Mouse (Mus musculus) embryonic facial prominence, embryonic 12.5 days (tissue): ENCODE measurements around the gene Gm12216. TPM values are rescaled to one million over a fixed set of nuclear protein-coding genes. Genes with fewer than 3 reads are reported as not detected.

Experiments
- ATAC-seq: fragments of 200-750 bp; cut with Nextera tagmentation; 2 replicates; pipeline ENCODE4 v1.8.0; 2017; ENCODE audit not compliant: insufficient number of reproducible peaks, insufficient read depth, low FRiP score, low TSS enrichment
- H3K27ac ChIP-seq: fragments of 300-500 bp; sonication (generic); 2 replicates; pipeline ENCODE4 v1.5.1; 2016; ENCODE audit warnings: mild to moderate bottlenecking
- H3K27me3 ChIP-seq: fragments of 300-500 bp; sonication (generic); 2 replicates; pipeline ENCODE4 v1.6.1; 2016; ENCODE audit warnings: mild to moderate bottlenecking, moderate library complexity
- H3K36me3 ChIP-seq: fragments of 300-500 bp; sonication (generic); 2 replicates; pipeline ENCODE4 v1.6.1; 2016; ENCODE audit warnings: mild to moderate bottlenecking
- H3K4me1 ChIP-seq: fragments of 300-500 bp; sonication (generic); 2 replicates; pipeline ENCODE4 v1.6.1; 2016
- H3K4me2 ChIP-seq: fragments of 300-500 bp; sonication (generic); replicated peaks from 2 replicates; pipeline ENCODE4 v1.6.1; 2016; ENCODE audit warnings: mild to moderate bottlenecking, moderate library complexity
- H3K4me3 ChIP-seq: fragments of 300-500 bp; sonication (generic); 2 replicates; pipeline ENCODE4 v1.5.1; 2016; ENCODE audit warnings: mild to moderate bottlenecking
- H3K9ac ChIP-seq: fragments of 300-500 bp; sonication (generic); 2 replicates; pipeline ENCODE4 v1.6.1; 2016; ENCODE audit warnings: mild to moderate bottlenecking, moderate library complexity
- H3K9me3 ChIP-seq: fragments of 300-500 bp; sonication (generic); 2 replicates; pipeline ENCODE4 v1.6.1; 2016; ENCODE audit warnings: mild to moderate bottlenecking, moderate library complexity
- WGBS: fragments of 180-500 bp; shearing (Covaris S2); methylation state at CpG from one replicate; pipeline ENCODE4 v1.1.7; 2016; 5-methylcytosine and 5-hydroxymethylcytosine counted together
- polyA plus RNA-seq: library from polyadenylated mRNA; unstranded; fragments of >200 nt; fragmentation: Nextera tagmentation; extraction: Ambion mirVana; gene quantifications from 2 replicates; pipeline ENCODE4 v1.2.1, GENCODE M21; 2016

Gm12216 gene
- polyA plus RNA-seq, 1 experiment from 2014 or later: 0.28 TPM

GRCm38 (mm10) chr11:53842161-53842581 is 16.9 kb downstream of the Gm12216 start:
- 67% methylated on average over 4 of the region's 4 CpGs for WGBS
- no peaks in the 10 kb centered on the region for H3K27me3 ChIP-seq
- H3K27ac ChIP-seq: no peak overlapping the region
- H3K4me1 ChIP-seq: peaks cover 15% of the 10 kb centered on the region
- ATAC-seq: no peak
- no peak overlapping the region for H3K4me2 ChIP-seq
- no peaks in the 10 kb centered on the region for H3K9me3 ChIP-seq
- H3K4me3 ChIP-seq: no peak overlapping the region
- H3K9ac ChIP-seq: no peak overlapping the region
- H3K36me3 ChIP-seq: no peaks in the 10 kb centered on the region

GRCm38 (mm10) chr11:53841514-53841913 is 17.5 kb downstream of the Gm12216 start:
- Histone ChIP-seq H3K36me3 (no peaks in the 10 kb centered on the region), H3K9ac (no peak overlapping the region), H3K4me3 (no peak overlapping the region), H3K4me1 (peaks cover 15% of the 10 kb centered on the region), H3K4me2 (no peak overlapping the region), H3K27me3 (no peaks in the 10 kb centered on the region), H3K27ac (no peak overlapping the region), H3K9me3 (no peaks in the 10 kb centered on the region)
- no peak for ATAC-seq
- WGBS: 82% methylated on average over 12 of the region's 12 CpGs

- no peak for ATAC-seq
These were observed 19.1 kb downstream of the Gm12216 start for GRCm38 (mm10) chr11:53839663-53840642.

GRCm38 (mm10) chr11:53839147-53839546 is 19.9 kb downstream of the Gm12216 start:
- Histone ChIP-seq H3K4me3 (no peak overlapping the region), H3K4me2 (no peak overlapping the region), H3K36me3 (no peaks in the 10 kb centered on the region), H3K4me1 (peaks cover 15% of the 10 kb centered on the region), H3K27me3 (no peaks in the 10 kb centered on the region), H3K27ac (no peak overlapping the region), H3K9me3 (no peaks in the 10 kb centered on the region), H3K9ac (no peak overlapping the region)
- ATAC-seq: no peak
- WGBS: 76% methylated on average over 6 of the region's 6 CpGs

More at GRCm38 (mm10) chr11:53839663-53840642, 19.1 kb downstream of the Gm12216 start:
- Histone ChIP-seq H3K9ac (no peak overlapping the region), H3K9me3 (no peaks in the 10 kb centered on the region), H3K4me2 (no peak overlapping the region), H3K27me3 (no peaks in the 10 kb centered on the region), H3K4me1 (peaks cover 15% of the 10 kb centered on the region), H3K27ac (no peak overlapping the region), H3K4me3 (no peak overlapping the region), H3K36me3 (no peaks in the 10 kb centered on the region)
- 47% methylated on average over 8 of the region's 8 CpGs for WGBS

- Histone ChIP-seq H3K9ac (no peak overlapping the region), H3K27ac (no peak overlapping the region), H3K4me3 (no peak overlapping the region), H3K4me1 (peaks cover 9% of the 10 kb centered on the region), H3K36me3 (no peaks in the 10 kb centered on the region), H3K9me3 (no peaks in the 10 kb centered on the region), H3K27me3 (no peaks in the 10 kb centered on the region), H3K4me2 (no peak overlapping the region)
- no peak for ATAC-seq
- WGBS: 90% methylated on average over 5 of the region's 5 CpGs
These were observed 21.3 kb downstream of the Gm12216 start for GRCm38 (mm10) chr11:53837731-53838130.

GRCm38 (mm10) chr11:53835379-53836010 is 23.6 kb downstream of the Gm12216 start:
- Histone ChIP-seq H3K36me3 (no peaks in the 10 kb centered on the region), H3K4me1 (peaks cover 5% of the 10 kb centered on the region), H3K9me3 (no peaks in the 10 kb centered on the region), H3K27ac (no peak overlapping the region), H3K4me3 (no peak overlapping the region), H3K4me2 (no peak overlapping the region), H3K9ac (no peak overlapping the region), H3K27me3 (no peaks in the 10 kb centered on the region)
- no peak for ATAC-seq
- 90% methylated on average over 4 of the region's 4 CpGs for WGBS

- no peaks in the 10 kb centered on the region for H3K4me1 ChIP-seq
- no peak overlapping the region for H3K4me3 ChIP-seq
- H3K27ac ChIP-seq: no peak overlapping the region
- H3K9ac ChIP-seq: no peak overlapping the region
- H3K4me2 ChIP-seq: no peak overlapping the region
- 92% methylated on average over 4 of the region's 4 CpGs for WGBS
- no peaks in the 10 kb centered on the region for H3K36me3 ChIP-seq
- H3K9me3 ChIP-seq: peaks cover 3% of the 10 kb centered on the region; the same call in 1 of the 2 replicates
- no peak for ATAC-seq
- H3K27me3 ChIP-seq: no peaks in the 10 kb centered on the region
These were observed 33.6 kb downstream of the Gm12216 start for GRCm38 (mm10) chr11:53825409-53825808.

- no peak for ATAC-seq
- H3K4me3 ChIP-seq: no peak overlapping the region
- WGBS: 94% methylated on average over 3 of the region's 3 CpGs
- H3K4me1 ChIP-seq: no peaks in the 10 kb centered on the region
- no peaks in the 10 kb centered on the region for H3K36me3 ChIP-seq
- H3K9me3 ChIP-seq: no peaks in the 10 kb centered on the region
- H3K4me2 ChIP-seq: no peak overlapping the region
- no peak overlapping the region for H3K9ac ChIP-seq
- H3K27me3 ChIP-seq: no peaks in the 10 kb centered on the region
- no peak overlapping the region for H3K27ac ChIP-seq
These were observed 37.1 kb downstream of the Gm12216 start for GRCm38 (mm10) chr11:53821945-53822338.

- WGBS: 83% methylated on average over 11 of the region's 11 CpGs
These were observed 37.7 kb downstream of the Gm12216 start for GRCm38 (mm10) chr11:53821230-53821944.

GRCm38 (mm10) chr11:53820516-53821170 is 38.4 kb downstream of the Gm12216 start:
- Histone ChIP-seq H3K4me2 (no peak overlapping the region), H3K4me1 (no peaks in the 10 kb centered on the region), H3K9ac (no peak overlapping the region), H3K36me3 (no peaks in the 10 kb centered on the region), H3K27ac (no peak overlapping the region), H3K9me3 (no peaks in the 10 kb centered on the region), H3K27me3 (no peaks in the 10 kb centered on the region), H3K4me3 (no peak overlapping the region)
- 87% methylated on average over 13 of the region's 13 CpGs for WGBS
- ATAC-seq: no peak

More at GRCm38 (mm10) chr11:53821230-53821944, 37.7 kb downstream of the Gm12216 start:
- Histone ChIP-seq H3K4me1 (no peaks in the 10 kb centered on the region), H3K9me3 (no peaks in the 10 kb centered on the region), H3K9ac (no peak overlapping the region), H3K4me3 (no peak overlapping the region), H3K27me3 (no peaks in the 10 kb centered on the region), H3K36me3 (no peaks in the 10 kb centered on the region), H3K27ac (no peak overlapping the region), H3K4me2 (no peak overlapping the region)
- no peak for ATAC-seq

- 87% methylated on average over 6 of the region's 6 CpGs for WGBS
- no peak for ATAC-seq
These were observed 39.5 kb downstream of the Gm12216 start for GRCm38 (mm10) chr11:53819511-53819910.

More at GRCm38 (mm10) chr11:53819511-53819910, 39.5 kb downstream of the Gm12216 start:
- Histone ChIP-seq H3K4me2 (no peak overlapping the region), H3K27ac (no peak overlapping the region), H3K4me1 (no peaks in the 10 kb centered on the region), H3K4me3 (no peak overlapping the region), H3K36me3 (no peaks in the 10 kb centered on the region), H3K9ac (no peak overlapping the region), H3K9me3 (no peaks in the 10 kb centered on the region), H3K27me3 (no peaks in the 10 kb centered on the region)
